Mouse (Mus musculus): ENCODE results near the gene Nkg7. TPM values are rescaled to one million over a fixed set of nuclear protein-coding genes. Genes with fewer than 3 reads are reported as not detected.
"Not testable (repeated sequence)": the region's sequence is repeated elsewhere in the genome, so short reads cannot be mapped to it uniquely, and the experiment has no call there.

Nkg7 gene
- polyA plus RNA-seq (2014; fragmentation: Nextera tagmentation; extraction: Ambion mirVana) = 0.82 TPM in 1 of 2 replicates, not detected in the other

DNA sequence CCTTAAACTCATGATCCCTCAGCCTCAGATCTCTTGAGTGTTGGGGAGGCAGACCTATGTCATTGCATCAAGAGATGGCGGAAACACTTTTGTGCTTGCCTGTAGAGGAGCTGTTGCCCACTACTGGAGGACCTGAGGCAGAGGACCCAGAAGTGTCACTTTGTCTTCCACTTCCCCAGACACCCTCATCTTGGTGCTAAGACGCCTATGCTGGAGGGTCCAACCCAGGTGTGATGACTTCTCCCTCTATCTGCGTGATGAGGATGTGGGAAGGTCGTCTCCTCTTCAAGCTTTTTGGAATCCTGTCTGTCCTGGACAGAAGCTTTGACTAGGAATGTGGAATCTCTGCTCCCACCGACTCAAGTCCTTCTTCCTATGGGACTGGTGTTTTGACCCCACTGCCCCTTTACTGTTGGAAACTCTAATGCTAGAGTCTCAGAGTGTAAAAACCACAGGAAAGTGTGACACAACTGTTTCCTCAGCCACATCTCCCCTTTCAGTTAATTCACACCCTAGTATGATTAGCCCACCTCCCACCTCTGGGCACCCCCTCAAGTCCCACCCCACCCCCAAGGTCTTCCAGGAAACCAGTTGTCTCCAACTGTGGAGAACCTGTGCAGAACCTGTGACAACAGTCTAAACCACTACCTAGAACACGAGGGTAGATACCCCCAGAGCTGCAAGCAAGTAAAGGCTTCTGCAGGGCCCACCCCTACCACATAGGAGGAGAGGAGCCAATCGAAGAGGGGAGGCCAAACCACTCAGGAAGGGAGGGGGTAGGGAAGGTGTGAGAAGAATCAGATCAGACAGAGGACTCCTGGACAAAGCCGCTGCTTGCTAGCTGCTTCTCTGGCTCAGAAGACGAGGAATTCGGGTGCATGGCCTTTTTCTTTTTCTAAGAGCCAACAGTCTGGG lies at the start of gene Nkg7:
Gene Nkg7 (plus strand): TSS at position 733 of the 915 bp plus-strand sequence.
- Histone ChIP-seq H3K9ac (ENCODE audit: low read depth, low read length) (no peak within 1 kb of the TSS), H3K4me2 (no peak within 1 kb of the TSS), H3K36me3 (ENCODE audit: control insufficient read depth, insufficient read depth, low read length) (no peaks in the 10 kb centered on the region), H3K27ac (ENCODE audit: low read depth, low read length) (no peak within 1 kb of the TSS), H3K4me3 (ENCODE audit: low read depth, low read length) (no peak within 1 kb of the TSS), H3K27me3 (ENCODE audit: control insufficient read depth, insufficient read depth, low read length) (peaks cover 2% of the 10 kb centered on the region; the same call in 1 of the 2 replicates), H3K4me1 (ENCODE audit: control insufficient read depth, insufficient read depth, low read length) (no peaks in the 10 kb centered on the region), H3K9me3 (replicated peaks; ENCODE audit: control insufficient read depth, low read length) (no peaks in the 10 kb centered on the region)
- WGBS (ENCODE audit: insufficient replicate concordance) = 64% methylated on average over 10 of the region's 10 CpGs
- ATAC-seq (replicated peaks; ENCODE audit: insufficient number of reproducible peaks, low FRiP score, low TSS enrichment) = no peak

DNA sequence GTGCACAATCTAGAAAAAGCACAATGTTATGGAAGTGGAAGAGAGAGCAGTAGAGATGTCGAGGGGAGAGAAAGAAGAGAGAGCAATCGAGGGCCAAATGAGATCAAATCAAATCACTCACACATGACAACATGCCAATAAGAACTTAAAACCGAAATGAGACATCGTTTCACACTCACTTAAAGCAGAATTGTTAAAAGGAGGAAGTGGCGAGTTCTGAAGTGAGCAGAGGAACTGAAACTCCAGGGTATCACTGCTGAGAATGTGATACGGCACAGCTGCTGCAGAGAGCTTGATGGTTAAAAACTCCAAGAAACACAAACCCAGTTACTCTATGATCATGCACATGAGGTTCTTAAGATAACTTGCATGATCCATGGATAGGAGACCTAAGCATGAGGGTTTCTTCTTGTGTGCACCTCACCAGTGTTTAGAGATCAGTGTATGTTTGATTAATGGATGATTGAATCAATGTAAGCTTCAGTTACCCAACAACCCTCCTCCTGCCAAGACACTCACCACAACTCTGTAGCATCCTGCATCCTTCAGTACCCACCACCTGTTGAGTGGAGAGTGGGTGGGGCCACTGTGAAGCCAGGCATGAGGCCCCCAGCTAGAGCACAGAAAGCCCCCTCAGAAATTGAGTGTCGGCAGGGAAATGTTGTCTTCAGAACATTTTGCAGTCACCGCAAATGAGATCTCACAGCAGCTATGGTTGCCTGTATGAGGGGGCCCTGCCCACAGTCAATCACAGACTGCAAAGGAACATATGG lies 44.3 kb upstream of the Nkg7 start:
- WGBS (ENCODE audit: insufficient replicate concordance) = 72% methylated on average over 8 of the region's 8 CpGs
- Histone ChIP-seq H3K4me2 (no peak overlapping the region), H3K4me1 (ENCODE audit: control insufficient read depth, insufficient read depth, low read length) (no peaks in the 10 kb centered on the region), H3K4me3 (ENCODE audit: low read depth, low read length) (no peak overlapping the region), H3K9me3 (replicated peaks; ENCODE audit: control insufficient read depth, low read length) (no peaks in the 10 kb centered on the region), H3K36me3 (ENCODE audit: control insufficient read depth, insufficient read depth, low read length) (no peaks in the 10 kb centered on the region), H3K27me3 (ENCODE audit: control insufficient read depth, insufficient read depth, low read length) (no peaks in the 10 kb centered on the region), H3K9ac (ENCODE audit: low read depth, low read length) (no peak overlapping the region), H3K27ac (ENCODE audit: low read depth, low read length) (no peak overlapping the region)
- no peak for ATAC-seq (replicated peaks; ENCODE audit: insufficient number of reproducible peaks, low FRiP score, low TSS enrichment)

DNA sequence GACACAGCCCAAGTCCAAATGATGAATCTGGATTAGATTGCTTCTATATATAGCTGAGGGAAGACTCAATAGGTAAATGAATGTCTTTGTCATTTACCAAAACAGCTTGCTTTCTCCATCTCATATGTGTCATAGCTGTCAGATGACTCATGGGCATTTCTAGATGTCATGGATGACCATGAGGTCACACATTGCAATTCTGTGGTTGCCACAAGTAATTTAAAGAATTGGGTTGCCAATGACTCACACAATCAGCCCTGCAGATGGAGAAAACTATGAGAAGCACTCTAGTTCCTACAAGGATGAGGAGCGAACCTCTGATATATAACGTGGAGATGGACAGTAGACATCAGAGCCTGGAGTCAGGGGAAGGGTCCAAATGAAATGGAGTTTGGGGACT lies 37.4 kb upstream of the Nkg7 start:
- Histone ChIP-seq H3K4me2 (no peak overlapping the region), H3K36me3 (ENCODE audit: control insufficient read depth, insufficient read depth, low read length) (no peaks in the 10 kb centered on the region), H3K27ac (ENCODE audit: low read depth, low read length) (no peak overlapping the region), H3K27me3 (ENCODE audit: control insufficient read depth, insufficient read depth, low read length) (no peaks in the 10 kb centered on the region), H3K9me3 (replicated peaks; ENCODE audit: control insufficient read depth, low read length) (no peaks in the 10 kb centered on the region), H3K4me1 (ENCODE audit: control insufficient read depth, insufficient read depth, low read length) (no peaks in the 10 kb centered on the region), H3K9ac (ENCODE audit: low read depth, low read length) (no peak overlapping the region), H3K4me3 (ENCODE audit: low read depth, low read length) (no peak overlapping the region)
- WGBS (ENCODE audit: insufficient replicate concordance) = 74% methylated on average over 2 of the region's 2 CpGs
- no peak for ATAC-seq (replicated peaks; ENCODE audit: insufficient number of reproducible peaks, low FRiP score, low TSS enrichment)

DNA sequence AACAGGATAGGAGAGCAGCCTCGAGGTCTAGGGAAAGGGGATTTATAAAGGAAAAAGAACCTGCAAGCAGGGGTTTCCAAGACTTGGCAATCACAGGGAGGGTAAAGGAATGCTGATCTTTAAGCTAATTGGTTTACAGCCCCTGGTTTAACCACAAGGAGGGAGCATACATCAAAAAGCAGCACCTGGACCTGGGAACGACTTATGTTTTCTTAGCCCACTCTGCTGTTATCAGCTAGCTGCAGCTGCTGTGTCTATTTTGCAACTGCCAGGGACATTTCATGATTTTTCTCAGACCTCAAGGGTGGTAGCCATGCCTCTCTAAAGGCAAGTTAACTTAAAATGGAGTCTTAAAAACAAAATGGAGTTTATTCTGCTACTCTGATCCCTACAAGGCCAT lies 34.2 kb upstream of the Nkg7 start:
- H3K9me3 ChIP-seq (replicated peaks; ENCODE audit: control insufficient read depth, low read length) = no peaks in the 10 kb centered on the region
- no peak overlapping the region for H3K4me2 ChIP-seq
- no peak overlapping the region for H3K4me3 ChIP-seq (ENCODE audit: low read depth, low read length)
- no peak for ATAC-seq (replicated peaks; ENCODE audit: insufficient number of reproducible peaks, low FRiP score, low TSS enrichment)
- no peaks in the 10 kb centered on the region for H3K4me1 ChIP-seq (ENCODE audit: control insufficient read depth, insufficient read depth, low read length)
- no peak overlapping the region for H3K27ac ChIP-seq (ENCODE audit: low read depth, low read length)
- no peaks in the 10 kb centered on the region for H3K36me3 ChIP-seq (ENCODE audit: control insufficient read depth, insufficient read depth, low read length)
- no peaks in the 10 kb centered on the region for H3K27me3 ChIP-seq (ENCODE audit: control insufficient read depth, insufficient read depth, low read length)
- H3K9ac ChIP-seq (ENCODE audit: low read depth, low read length) = no peak overlapping the region
- WGBS (ENCODE audit: insufficient replicate concordance) = 35% methylated on average over 2 of the region's 2 CpGs

DNA sequence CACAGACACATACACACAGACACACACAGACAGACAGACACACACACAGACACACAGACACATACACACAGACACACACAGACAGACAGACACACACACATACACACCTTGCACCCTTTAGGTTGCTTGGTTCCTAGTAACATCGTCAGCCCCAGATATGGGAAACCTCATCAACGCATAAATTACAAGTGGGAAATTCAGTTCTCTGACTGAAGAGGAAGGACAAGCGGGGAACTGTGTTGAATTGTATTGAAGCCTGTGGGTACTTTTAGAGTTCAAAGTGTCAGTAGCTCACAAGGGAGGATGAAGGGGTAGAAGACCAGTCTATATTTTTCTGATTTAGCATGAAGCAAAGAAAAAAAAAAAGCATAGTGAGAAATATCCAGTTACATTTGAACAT lies 29.3 kb upstream of the Nkg7 start:
- H3K27me3 ChIP-seq (ENCODE audit: control insufficient read depth, insufficient read depth, low read length) = no peaks in the 10 kb centered on the region
- H3K4me2 ChIP-seq = no peak overlapping the region
- no peak for ATAC-seq (replicated peaks; ENCODE audit: insufficient number of reproducible peaks, low FRiP score, low TSS enrichment)
- no peak overlapping the region for H3K27ac ChIP-seq (ENCODE audit: low read depth, low read length)
- no peaks in the 10 kb centered on the region for H3K36me3 ChIP-seq (ENCODE audit: control insufficient read depth, insufficient read depth, low read length)
- no peaks in the 10 kb centered on the region for H3K9me3 ChIP-seq (replicated peaks; ENCODE audit: control insufficient read depth, low read length)
- H3K4me1 ChIP-seq (ENCODE audit: control insufficient read depth, insufficient read depth, low read length) = no peaks in the 10 kb centered on the region
- WGBS (ENCODE audit: insufficient replicate concordance) = 78% methylated on average over 3 of the region's 3 CpGs
- no peak overlapping the region for H3K4me3 ChIP-seq (ENCODE audit: low read depth, low read length)
- H3K9ac ChIP-seq (ENCODE audit: low read depth, low read length) = no peak overlapping the region

DNA sequence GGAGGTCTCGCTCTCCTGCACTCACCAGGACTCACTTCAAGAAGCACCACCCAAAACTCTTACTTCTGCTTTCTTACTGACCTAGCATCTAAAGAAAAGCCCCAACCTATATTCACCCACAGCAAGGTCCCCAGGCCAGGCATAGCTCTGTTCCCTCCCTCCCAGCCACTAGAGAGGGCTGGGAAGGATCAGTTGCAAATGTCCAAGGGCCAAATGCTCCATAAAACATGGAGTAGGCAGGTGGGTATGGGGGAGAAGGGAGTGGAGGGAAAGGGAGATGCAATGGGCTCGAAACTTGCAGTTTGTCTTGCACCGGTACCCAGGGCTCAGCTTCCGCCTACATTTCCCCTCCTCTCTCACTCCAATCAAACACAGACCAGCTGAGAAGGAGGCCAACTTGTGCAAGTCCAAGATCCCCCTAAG lies 28.7 kb upstream of the Nkg7 start, which contains the start of gene Siglecg:
Gene Siglecg (plus strand): TSS at position 74 of the 423 bp plus-strand sequence.
- Histone ChIP-seq H3K9ac (ENCODE audit: low read depth, low read length) (no peak within 1 kb of the TSS), H3K27me3 (ENCODE audit: control insufficient read depth, insufficient read depth, low read length) (no peaks in the 10 kb centered on the region), H3K4me1 (ENCODE audit: control insufficient read depth, insufficient read depth, low read length) (no peaks in the 10 kb centered on the region), H3K27ac (ENCODE audit: low read depth, low read length) (no peak within 1 kb of the TSS), H3K9me3 (replicated peaks; ENCODE audit: control insufficient read depth, low read length) (no peaks in the 10 kb centered on the region), H3K4me2 (no peak within 1 kb of the TSS), H3K4me3 (ENCODE audit: low read depth, low read length) (no peak within 1 kb of the TSS), H3K36me3 (ENCODE audit: control insufficient read depth, insufficient read depth, low read length) (no peaks in the 10 kb centered on the region)
- ATAC-seq (replicated peaks; ENCODE audit: insufficient number of reproducible peaks, low FRiP score, low TSS enrichment) = no peak
- WGBS (ENCODE audit: insufficient replicate concordance) = 66% methylated on average over 4 of the region's 4 CpGs

DNA sequence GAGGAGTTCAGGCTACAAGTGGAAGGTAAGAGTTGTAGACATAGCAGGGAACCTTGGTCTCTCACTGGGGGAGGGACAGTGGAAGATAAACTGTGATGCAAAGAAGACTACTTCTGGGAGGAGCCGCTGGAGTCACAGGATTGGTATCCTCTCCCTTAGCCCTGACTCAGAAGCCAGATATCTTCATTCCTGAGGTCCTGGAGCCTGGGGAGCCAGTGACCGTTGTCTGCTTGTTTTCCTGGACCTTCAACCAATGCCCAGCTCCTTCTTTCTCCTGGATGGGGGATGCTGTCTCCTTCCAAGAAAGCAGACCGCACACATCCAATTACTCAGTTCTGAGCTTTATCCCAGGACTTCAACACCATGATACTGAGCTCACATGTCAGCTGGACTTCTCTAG lies 27.8 kb upstream of the Nkg7 start:
- Histone ChIP-seq H3K27ac (ENCODE audit: low read depth, low read length) (no peak overlapping the region), H3K9me3 (replicated peaks; ENCODE audit: control insufficient read depth, low read length) (no peaks in the 10 kb centered on the region), H3K9ac (ENCODE audit: low read depth, low read length) (no peak overlapping the region), H3K4me1 (ENCODE audit: control insufficient read depth, insufficient read depth, low read length) (no peaks in the 10 kb centered on the region), H3K4me2 (no peak overlapping the region), H3K4me3 (ENCODE audit: low read depth, low read length) (no peak overlapping the region), H3K27me3 (ENCODE audit: control insufficient read depth, insufficient read depth, low read length) (no peaks in the 10 kb centered on the region), H3K36me3 (ENCODE audit: control insufficient read depth, insufficient read depth, low read length) (no peaks in the 10 kb centered on the region)
- no peak for ATAC-seq (replicated peaks; ENCODE audit: insufficient number of reproducible peaks, low FRiP score, low TSS enrichment)
- WGBS (ENCODE audit: insufficient replicate concordance) = 48% methylated on average over 3 of the region's 3 CpGs

DNA sequence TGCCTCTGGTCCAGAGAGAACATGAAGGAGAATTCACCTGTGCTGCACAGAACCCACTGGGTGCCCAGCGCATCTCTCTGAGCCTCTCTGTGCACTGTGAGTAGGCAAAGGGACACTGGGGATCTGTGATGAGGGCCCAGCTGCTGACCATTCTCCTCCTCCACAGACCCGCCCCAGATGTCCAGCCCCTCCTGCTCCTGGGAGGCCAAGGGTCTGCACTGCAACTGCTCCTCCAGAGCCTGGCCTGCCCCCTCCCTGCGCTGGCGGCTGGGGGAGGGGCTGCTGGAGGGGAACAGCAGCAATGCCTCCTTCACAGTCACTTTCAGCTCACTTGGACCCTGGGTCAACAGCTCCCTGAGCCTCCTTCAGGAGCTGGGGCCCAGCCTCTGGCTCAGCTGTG lies 25.1 kb upstream of the Nkg7 start:
- H3K9me3 ChIP-seq (replicated peaks; ENCODE audit: control insufficient read depth, low read length); ATAC-seq (replicated peaks; ENCODE audit: insufficient number of reproducible peaks, low FRiP score, low TSS enrichment); H3K4me1 ChIP-seq (ENCODE audit: control insufficient read depth, insufficient read depth, low read length); H3K27me3 ChIP-seq (ENCODE audit: control insufficient read depth, insufficient read depth, low read length); H3K4me3 ChIP-seq (ENCODE audit: low read depth, low read length); H3K4me2 ChIP-seq; H3K36me3 ChIP-seq (ENCODE audit: control insufficient read depth, insufficient read depth, low read length); H3K9ac ChIP-seq (ENCODE audit: low read depth, low read length); H3K27ac ChIP-seq (ENCODE audit: low read depth, low read length): not testable (repeated sequence)
- 31% methylated on average over 3 of the region's 4 CpGs for WGBS (ENCODE audit: insufficient replicate concordance)

Data from heart, embryonic 11.5 days (tissue).